Comparison of ENCODE assay signal across 9 mouse cellular contexts in genomic region chr10:63429023-63429340, GRCm38 (mm10). TPM values are rescaled to one million over a fixed set of nuclear protein-coding genes. Genes with fewer than 3 reads are reported as not detected.
DNase-seq lines count a peak whose midpoint lies in the region; ATAC-seq and TF ChIP-seq lines count a peak whose summit lies in the region.
"Had no signal": no experiment of that assay in that cellular context is flagged by ENCODE, and none has a peak within 500 bp of the region (broad histone marks: within the 10 kb centered on the region; RNA-seq: fewer than 3 reads in every experiment).

No protein-coding gene starts in this region.

- no peaks in the 10 kb centered on the region for H3K9me3 ChIP-seq in kidney, embryonic 15.5 days (replicated peaks)
- H3K9me3 ChIP-seq in embryonic facial prominence, embryonic 10.5 days = no peaks in the 10 kb centered on the region
- no peaks in the 10 kb centered on the region for H3K9me3 ChIP-seq in hindbrain, postnatal 0 days (ENCODE audit: low read length)
- H3K9me3 ChIP-seq in midbrain, embryonic 15.5 days = no peaks in the 10 kb centered on the region

- 1% methylated on average over 11 of the region's 11 CpGs for WGBS in kidney, embryonic 15.5 days
- WGBS in embryonic facial prominence, embryonic 10.5 days = 5% methylated on average over 11 of the region's 11 CpGs
- WGBS in hindbrain, postnatal 0 days = 1% methylated on average over 11 of the region's 11 CpGs
- 3% methylated on average over 11 of the region's 11 CpGs for WGBS in midbrain, embryonic 15.5 days

- H3K4me3 ChIP-seq in kidney, embryonic 15.5 days (replicated peaks) = peak overlapping the region; percentile 86
- peak overlapping the region; percentile 78 for H3K4me3 ChIP-seq in embryonic facial prominence, embryonic 10.5 days
- peak overlapping the region; percentile 63 for H3K4me3 ChIP-seq in hindbrain, postnatal 0 days (ENCODE audit: low read length)
- peak overlapping the region; percentile 80 for H3K4me3 ChIP-seq in midbrain, embryonic 15.5 days

- H3K4me2 ChIP-seq in kidney, embryonic 15.5 days = peak overlapping the region; percentile 70
- peak overlapping the region; percentile 71 for H3K4me2 ChIP-seq in hindbrain, postnatal 0 days (ENCODE audit: low read depth, low read length)
- peak overlapping the region; percentile 90 for H3K4me2 ChIP-seq in midbrain, embryonic 15.5 days

- no peak for ATAC-seq in kidney, embryonic 15.5 days (replicated peaks; ENCODE audit: low FRiP score)
- ATAC-seq in hindbrain, postnatal 0 days = no peak
- no peak for ATAC-seq in midbrain, embryonic 15.5 days (replicated peaks)

- H3K27ac ChIP-seq in kidney, embryonic 15.5 days = peak overlapping the region; percentile 24; the same call in 1 of the 2 replicates
- peak overlapping the region; percentile 66 for H3K27ac ChIP-seq in embryonic facial prominence, embryonic 10.5 days (replicated peaks)
- peak overlapping the region; percentile 16; the same call in 1 of the 2 replicates for H3K27ac ChIP-seq in hindbrain, postnatal 0 days
- H3K27ac ChIP-seq in midbrain, embryonic 15.5 days = 0 out of 2 replicates have a peak overlapping the region, but pooled peaks have one; percentile 41

- DNase-seq in kidney, postnatal 10 days = no peak
- no peak for DNase-seq in embryonic facial prominence, embryonic 10.5 days (ENCODE audit: low spot score)
- DNase-seq in hindbrain, postnatal 0 days (ENCODE audit: low spot score) = no peak
- no peak for DNase-seq in embryo, embryonic 10.5 days (ENCODE audit: low spot score)
- DNase-seq in adrenal gland, postnatal 4 days (ENCODE audit: low spot score in 2 of 2) = no peak
- DNase-seq in Muller cell, postnatal 12 days (ENCODE audit: inconsistent ontology term) = no peak

- no peaks in the 10 kb centered on the region for H3K27me3 ChIP-seq in kidney, embryonic 15.5 days
- H3K27me3 ChIP-seq in embryonic facial prominence, embryonic 10.5 days (replicated peaks; ENCODE audit: low read depth, poor library complexity, severe bottlenecking) = no peaks in the 10 kb centered on the region
- H3K27me3 ChIP-seq in hindbrain, postnatal 0 days (ENCODE audit: insufficient read depth, low read length) = no peaks in the 10 kb centered on the region
- no peaks in the 10 kb centered on the region for H3K27me3 ChIP-seq in midbrain, embryonic 15.5 days (replicated peaks)

- peak overlapping the region; percentile 41 for H3K9ac ChIP-seq in kidney, embryonic 15.5 days
- peak overlapping the region; percentile 39; the same call in 1 of the 2 replicates for H3K9ac ChIP-seq in hindbrain, postnatal 0 days (replicated peaks; ENCODE audit: low read length)
- H3K9ac ChIP-seq in midbrain, embryonic 15.5 days = peak overlapping the region; percentile 36

- no peak for TF ChIP-seq CTCF in hindbrain, postnatal 0 days (IDR thresholded peaks at IDR 0.05; ENCODE audit: low read depth)

- H3K36me3 ChIP-seq in kidney, embryonic 15.5 days = no peaks in the 10 kb centered on the region
- no peaks in the 10 kb centered on the region for H3K36me3 ChIP-seq in embryonic facial prominence, embryonic 10.5 days (replicated peaks)
- no peaks in the 10 kb centered on the region for H3K36me3 ChIP-seq in hindbrain, postnatal 0 days (ENCODE audit: insufficient read depth, low read length)
- no peaks in the 10 kb centered on the region for H3K36me3 ChIP-seq in midbrain, embryonic 15.5 days (replicated peaks)

- 0 out of 2 replicates have a peak, but pooled peaks cover 3% of the 10 kb centered on the region for H3K4me1 ChIP-seq in kidney, embryonic 15.5 days
- H3K4me1 ChIP-seq in embryonic facial prominence, embryonic 10.5 days = peaks cover 13% of the 10 kb centered on the region
- no peaks in the 10 kb centered on the region for H3K4me1 ChIP-seq in hindbrain, postnatal 0 days (ENCODE audit: insufficient read depth, low read length)
- peaks cover 5% of the 10 kb centered on the region; the same call in 1 of the 2 replicates for H3K4me1 ChIP-seq in midbrain, embryonic 15.5 days

RNA-seq across cellular contexts. Expression of gene Ctnna3, which starts 0.9 kb away (rescaled TPM):
- polyA plus RNA-seq in kidney, embryonic 15.5 days (2015; fragmentation: Nextera tagmentation; extraction: Ambion mirVana) = 0.53 and 0.59 TPM in 2 replicates
- polyA plus RNA-seq in embryonic facial prominence, embryonic 10.5 days (2016; fragmentation: Nextera tagmentation; extraction: Ambion mirVana) = 0.10 and 0.22 TPM in 2 replicates
- total RNA-seq in hindbrain, postnatal 0 days (2014; rRNA removed) = 2.1 and 2.9 TPM in 2 replicates
- polyA plus RNA-seq in hindbrain, postnatal 0 days (2015; fragmentation: Nextera tagmentation; extraction: Ambion mirVana) = 1.0 and 1.3 TPM in 2 replicates
- polyA plus RNA-seq in midbrain, embryonic 15.5 days (2015; fragmentation: Nextera tagmentation; extraction: Ambion mirVana) = 0.61 and 0.80 TPM in 2 replicates
- 1 to 10 TPM; 4.0 to 4.4 TPM for total RNA-seq in adrenal gland, postnatal 4 days (2021)

RNA-seq across cellular contexts. Expression of gene Gm7075, which starts 7.4 kb away (rescaled TPM):
- polyA plus RNA-seq in kidney, embryonic 15.5 days (2015; fragmentation: Nextera tagmentation; extraction: Ambion mirVana) = not detected in 2 replicates
- not detected in 2 replicates for polyA plus RNA-seq in embryonic facial prominence, embryonic 10.5 days (2016; fragmentation: Nextera tagmentation; extraction: Ambion mirVana)
- not detected in 2 replicates for total RNA-seq in hindbrain, postnatal 0 days (2014; rRNA removed)
- polyA plus RNA-seq in hindbrain, postnatal 0 days (2015; fragmentation: Nextera tagmentation; extraction: Ambion mirVana) = not detected in 2 replicates
- polyA plus RNA-seq in midbrain, embryonic 15.5 days (2015; fragmentation: Nextera tagmentation; extraction: Ambion mirVana) = not detected in 2 replicates
- not detected for total RNA-seq in adrenal gland, postnatal 4 days (2021)
- total RNA-seq: heart, postnatal 14 days had no signal

RNA-seq across cellular contexts. Expression of gene Dnajc12, which starts 46.7 kb away (rescaled TPM):
- 12.3 and 12.5 TPM in 2 replicates for polyA plus RNA-seq in kidney, embryonic 15.5 days (2015; fragmentation: Nextera tagmentation; extraction: Ambion mirVana)
- polyA plus RNA-seq in embryonic facial prominence, embryonic 10.5 days (2016; fragmentation: Nextera tagmentation; extraction: Ambion mirVana) = 8.7 and 9.4 TPM in 2 replicates
- total RNA-seq in hindbrain, postnatal 0 days (2014; rRNA removed) = 6.6 and 8.4 TPM in 2 replicates
- polyA plus RNA-seq in hindbrain, postnatal 0 days (2015; fragmentation: Nextera tagmentation; extraction: Ambion mirVana) = 23.4 and 24.2 TPM in 2 replicates
- 18.0 and 20.3 TPM in 2 replicates for polyA plus RNA-seq in midbrain, embryonic 15.5 days (2015; fragmentation: Nextera tagmentation; extraction: Ambion mirVana)
- total RNA-seq in adrenal gland, postnatal 4 days (2021) = 10 to 100 TPM; 24.9 to 29.0 TPM

RNA-seq across cellular contexts. Expression of gene Sirt1, which starts 47.5 kb away (rescaled TPM):
- polyA plus RNA-seq in kidney, embryonic 15.5 days (2015; fragmentation: Nextera tagmentation; extraction: Ambion mirVana) = 5.9 and 6.1 TPM in 2 replicates
- polyA plus RNA-seq in embryonic facial prominence, embryonic 10.5 days (2016; fragmentation: Nextera tagmentation; extraction: Ambion mirVana) = 6.3 and 6.4 TPM in 2 replicates
- 11.0 and 12.6 TPM in 2 replicates for total RNA-seq in hindbrain, postnatal 0 days (2014; rRNA removed)
- polyA plus RNA-seq in hindbrain, postnatal 0 days (2015; fragmentation: Nextera tagmentation; extraction: Ambion mirVana) = 3.2 and 3.5 TPM in 2 replicates
- polyA plus RNA-seq in midbrain, embryonic 15.5 days (2015; fragmentation: Nextera tagmentation; extraction: Ambion mirVana) = 5.7 and 6.1 TPM in 2 replicates
- total RNA-seq in adrenal gland, postnatal 4 days (2021) = 10 to 100 TPM; 20.4 to 23.6 TPM

Comparison
In these comparisons a context has a peak if more than half of its experiments do, and no peak if none do; other contexts are left out.
1. H3K27ac ChIP-seq: peak in every context shown above with its lines; median percentile 66 in embryonic facial prominence, embryonic 10.5 days; 41 in midbrain, embryonic 15.5 days; 24 in kidney, embryonic 15.5 days; 16 in hindbrain, postnatal 0 days.